Mouse (Mus musculus) liver, adult 2 months (tissue): ENCODE measurements at regions not wholly inside any gene's neighbourhood (a gene's known extent, or its start where the extent isn't known, plus 50 kb on each side); places are given as distances from the start of the nearest gene placed in this dataset.

Experiments used
- CTCF ChIP-seq: fragments of 200-500 bp; IDR thresholded peaks from 2 replicates; pipeline ENCODE4 v1.5.1; 2011; ENCODE audit warnings: low read depth, low read length, control low read depth
- POLR2A ChIP-seq: fragments of 200-500 bp; IDR thresholded peaks from 2 replicates; pipeline ENCODE4 v1.6.1; 2011; ENCODE audit warnings: low read length, control low read depth; ENCODE audit not compliant: insufficient read depth; ENCODE audit errors: extremely low read depth

DNA sequence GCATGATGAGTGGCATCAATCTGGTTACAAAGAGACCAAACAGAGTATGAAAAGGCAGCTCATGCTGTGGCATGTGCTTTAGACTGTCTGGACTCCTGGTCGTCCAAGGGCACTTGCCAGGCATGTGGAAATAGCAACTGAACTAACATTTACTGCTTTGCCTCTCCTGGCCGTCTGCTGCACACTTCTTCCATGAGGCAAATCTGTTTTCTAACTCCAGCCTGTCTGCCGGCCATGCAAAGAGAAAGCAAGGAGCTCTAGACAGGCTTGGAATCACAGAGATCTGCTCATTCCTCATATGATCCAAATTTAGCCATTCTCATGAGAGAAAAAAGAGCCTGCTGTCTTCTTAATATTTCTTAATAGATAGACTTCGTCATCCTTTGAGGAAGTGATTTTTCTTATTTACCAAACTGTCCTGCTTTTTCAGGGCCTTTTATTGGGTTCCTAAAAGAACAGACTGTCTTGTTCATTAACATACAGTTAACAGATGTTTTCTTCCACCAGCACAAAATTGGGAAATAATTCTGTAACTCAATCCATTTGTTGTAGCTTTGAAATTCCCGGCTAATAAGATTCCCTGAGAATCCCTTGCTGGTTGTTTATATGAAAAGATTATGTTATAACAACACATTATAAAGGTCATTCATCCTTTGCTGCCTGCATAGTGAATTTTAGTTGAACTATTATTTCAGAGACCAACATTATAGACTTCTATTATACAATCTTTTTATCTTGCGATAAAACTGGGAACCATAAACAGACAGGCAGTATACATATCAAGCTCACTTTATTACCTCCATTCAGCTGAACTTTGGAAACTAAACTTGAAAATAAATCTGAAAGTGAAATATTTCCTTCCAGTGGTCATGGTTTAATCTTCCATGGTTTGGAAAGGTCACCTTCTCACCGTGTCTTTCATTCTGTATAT, 389.2 kb upstream of the Sphkap start:
- TF ChIP-seq CTCF, result no peak
- TF ChIP-seq POLR2A, result no peak
